Comparison of ENCODE assay signal across 28 mouse cellular contexts in the genomic region with DNA sequence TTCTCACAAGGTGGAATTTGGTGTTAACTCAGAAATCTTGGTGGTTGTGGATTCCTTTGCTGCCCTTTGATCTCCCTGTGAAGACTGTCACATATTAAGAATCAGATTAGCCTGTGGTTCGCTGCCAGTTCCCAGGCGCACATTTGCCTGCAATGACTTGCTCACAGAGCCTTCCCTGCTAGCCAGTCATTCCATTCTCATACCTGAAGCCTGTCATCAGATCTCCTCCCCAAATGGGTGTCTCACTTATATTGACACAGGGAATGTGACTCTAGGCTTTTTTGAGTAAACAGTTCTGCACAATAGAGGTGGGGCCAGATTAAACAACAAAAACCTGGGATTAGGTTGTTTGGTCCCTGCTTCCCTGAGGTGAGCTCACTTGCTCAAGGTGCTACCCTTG.
A peak's percentile ranks its signal among the peaks of the same experiment; 100 is the strongest.
DNase-seq lines count a peak whose midpoint lies in the region; ATAC-seq lines count a peak whose summit lies in the region.
"Had no signal": no experiment of that assay in that cellular context is flagged by ENCODE, and none has a peak within 500 bp of the region (broad histone marks: within the 10 kb centered on the region; RNA-seq: fewer than 3 reads in every experiment).

No protein-coding gene starts in this region.

- no peaks in the 10 kb centered on the region for H3K36me3 ChIP-seq in kidney, embryonic 16.5 days (ENCODE audit: insufficient read depth, low read length)
- H3K36me3 ChIP-seq in stomach, embryonic 14.5 days (ENCODE audit: control insufficient read depth, insufficient read depth, low read length): no peaks in the 10 kb centered on the region
- H3K36me3 ChIP-seq: forebrain, embryonic 15.5 days; G1E; heart, embryonic 12.5 days; hindbrain, embryonic 15.5 days; liver, embryonic 12.5 days; midbrain, embryonic 13.5 days; neural tube, embryonic 13.5 days had no signal

- H3K4me2 ChIP-seq in kidney, embryonic 16.5 days (replicated peaks; ENCODE audit: low read depth, low read length): no peak overlapping the region
- H3K4me2 ChIP-seq in stomach, embryonic 14.5 days (replicated peaks; ENCODE audit: low read depth, low read length): no peak overlapping the region
- H3K4me2 ChIP-seq: forebrain, embryonic 15.5 days; heart, embryonic 12.5 days; hindbrain, embryonic 15.5 days; liver, embryonic 12.5 days; midbrain, embryonic 13.5 days; neural tube, embryonic 13.5 days had no signal

- H3K4me1 ChIP-seq in kidney, embryonic 16.5 days (ENCODE audit: insufficient read depth, low read length): no peaks in the 10 kb centered on the region
- H3K4me1 ChIP-seq in stomach, embryonic 14.5 days (ENCODE audit: control insufficient read depth, insufficient read depth, low read length): no peaks in the 10 kb centered on the region
- H3K4me1 ChIP-seq: forebrain, embryonic 15.5 days; heart, embryonic 12.5 days; hindbrain, embryonic 15.5 days; liver, embryonic 12.5 days; midbrain, embryonic 13.5 days; neural tube, embryonic 13.5 days had no signal

- H3K27ac ChIP-seq in kidney, embryonic 16.5 days (ENCODE audit: low read length): no peak overlapping the region
- H3K27ac ChIP-seq in stomach, embryonic 14.5 days (ENCODE audit: low read length): no peak overlapping the region
- H3K27ac ChIP-seq: forebrain, embryonic 15.5 days; heart, adult 2 months; hindbrain, embryonic 15.5 days; kidney, postnatal 0 days; liver, embryonic 12.5 days; midbrain, embryonic 13.5 days; neural tube, embryonic 13.5 days had no signal

- no peak overlapping the region for H3K9ac ChIP-seq in kidney, embryonic 16.5 days (replicated peaks; ENCODE audit: low read length)
- H3K9ac ChIP-seq in stomach, embryonic 14.5 days (replicated peaks; ENCODE audit: low read depth, low read length): no peak overlapping the region
- H3K9ac ChIP-seq: forebrain, embryonic 15.5 days; heart, embryonic 12.5 days; hindbrain, embryonic 15.5 days; liver, embryonic 12.5 days; liver, postnatal 0 days; midbrain, embryonic 13.5 days; neural tube, embryonic 13.5 days had no signal

- no peaks in the 10 kb centered on the region for H3K9me3 ChIP-seq in kidney, embryonic 16.5 days (ENCODE audit: low read length)
- no peaks in the 10 kb centered on the region for H3K9me3 ChIP-seq in stomach, embryonic 14.5 days (ENCODE audit: control insufficient read depth, low read depth, low read length)
- H3K9me3 ChIP-seq: forebrain, embryonic 15.5 days; heart, embryonic 12.5 days; hindbrain, embryonic 15.5 days; liver, embryonic 12.5 days; midbrain, embryonic 13.5 days; neural tube, embryonic 13.5 days had no signal

- WGBS in kidney, embryonic 16.5 days: 63% methylated on average over 2 of the region's 2 CpGs
- WGBS in stomach, embryonic 14.5 days: 54% methylated on average over 2 of the region's 2 CpGs

- H3K27me3 ChIP-seq in kidney, embryonic 16.5 days (ENCODE audit: insufficient read depth, low read length): no peaks in the 10 kb centered on the region
- no peaks in the 10 kb centered on the region for H3K27me3 ChIP-seq in stomach, embryonic 14.5 days (ENCODE audit: control insufficient read depth, insufficient read depth, low read length)
- H3K27me3 ChIP-seq: forebrain, embryonic 15.5 days; heart, embryonic 12.5 days; hindbrain, embryonic 15.5 days; liver, embryonic 12.5 days; midbrain, embryonic 13.5 days; neural tube, embryonic 13.5 days had no signal

- peak; percentile 20 for DNase-seq in kidney, adult 11 months
- peak; percentile 1 to 12 for DNase-seq in urinary bladder, postnatal 36 days (ENCODE audit: low spot score in 2 of 2)
- no peak for DNase-seq in urinary bladder, adult 2 months (ENCODE audit: low spot score)
- DNase-seq in frontal cortex, postnatal 10 days (ENCODE audit: low spot score in 2 of 2): no peak
- no peak for DNase-seq in lung, adult 18-20 months
- DNase-seq: adrenal gland, adult 8-10 months; cerebellum, adult 2 months; cerebellum, postnatal 14 days; heart, adult 2 months; layer of hippocampus, postnatal 36 days; left cerebral cortex, postnatal 4 days; liver, postnatal 0 days; lung, postnatal 4 days; thymus, adult 18-20 months; thymus, postnatal 25 days had no signal

- no peak overlapping the region for H3K4me3 ChIP-seq in kidney, embryonic 16.5 days (ENCODE audit: low read length)
- no peak overlapping the region for H3K4me3 ChIP-seq in stomach, embryonic 14.5 days (ENCODE audit: low read depth, low read length)
- H3K4me3 ChIP-seq: forebrain, embryonic 15.5 days; heart, adult 2 months; heart, embryonic 12.5 days; hindbrain, embryonic 15.5 days; liver, embryonic 12.5 days; midbrain, embryonic 13.5 days; neural tube, embryonic 13.5 days had no signal

- ATAC-seq in kidney, embryonic 16.5 days (ENCODE audit: low FRiP score, low TSS enrichment): no peak
- 0 out of 2 replicates have a peak, but pooled peaks have one; percentile 49 for ATAC-seq in stomach, embryonic 14.5 days (ENCODE audit: insufficient number of reproducible peaks, insufficient read depth, low FRiP score, low read depth)
- ATAC-seq in CD4-positive, CD25-positive, alpha-beta regulatory T cell, adult 4 months: no peak
- ATAC-seq: forebrain, embryonic 15.5 days; inflammation-experienced regulatory T-cells, adult 6 months; liver, embryonic 12.5 days; liver, postnatal 0 days; lung, postnatal 0 days; midbrain, embryonic 13.5 days had no signal

Comparison
In these comparisons a context has a peak if more than half of its experiments do, and no peak if none do; other contexts are left out.
1. DNase-seq: peak in kidney, adult 11 months (single experiment) and urinary bladder, postnatal 36 days (2 of 2); none in urinary bladder, adult 2 months (single experiment), frontal cortex, postnatal 10 days (0 of 2) and lung, adult 18-20 months (0 of 2).